ENCODE assay signal across 8 mouse cellular contexts in the genomic region with DNA sequence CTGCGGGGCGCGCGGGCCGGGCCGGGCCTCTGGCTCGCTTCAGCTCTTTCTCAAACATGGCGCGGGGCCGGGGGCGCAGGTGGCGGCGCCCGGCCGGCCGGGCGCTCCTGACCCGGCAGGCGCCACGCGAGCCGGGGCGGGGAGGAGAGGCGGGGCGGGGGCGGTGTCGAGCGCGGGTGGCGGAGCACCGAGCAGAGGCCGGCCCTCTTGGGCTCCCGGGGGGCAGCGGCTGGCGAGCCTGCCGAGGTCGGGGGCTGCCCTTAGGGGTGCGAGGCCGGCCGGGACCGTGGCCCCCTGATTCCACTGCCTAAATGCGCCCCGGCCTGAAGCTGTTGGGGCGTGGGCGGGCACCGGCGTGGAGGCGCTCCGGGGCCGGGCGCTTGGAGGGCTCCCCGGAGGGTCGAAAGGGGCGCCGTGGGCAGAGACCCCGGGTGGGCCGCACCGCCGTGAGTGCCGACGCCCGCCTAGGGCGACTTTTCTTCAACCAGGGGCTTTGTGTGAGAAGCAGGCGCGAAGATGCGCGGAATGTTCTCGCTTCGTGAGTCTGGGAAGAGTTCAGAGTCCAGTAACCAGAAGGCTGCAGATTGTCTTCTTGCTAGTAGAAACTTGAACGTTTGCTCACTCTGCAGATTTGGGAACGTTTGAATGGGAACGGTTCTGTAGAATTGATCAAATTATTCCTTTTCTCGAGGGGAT. TPM values are rescaled to one million over a fixed set of nuclear protein-coding genes. Genes with fewer than 3 reads are reported as not detected.
A peak's percentile ranks its signal among the peaks of the same experiment; 100 is the strongest.
DNase-seq lines count a peak whose midpoint lies in the region; ATAC-seq and TF ChIP-seq lines count a peak whose summit lies in the region.

No protein-coding gene starts in this region.

- peak overlapping the region; percentile 94 for H3K4me3 ChIP-seq in forebrain, embryonic 16.5 days (replicated peaks; ENCODE audit: low read length)
- peak overlapping the region; percentile 84 for H3K4me3 ChIP-seq in hindbrain, postnatal 0 days (ENCODE audit: low read length)
- H3K4me3 ChIP-seq in limb, embryonic 10.5 days, result peak overlapping the region; percentile 95
- H3K4me3 ChIP-seq in stomach, embryonic 14.5 days (ENCODE audit: low read depth, low read length), result peak overlapping the region; percentile 94

- no peaks in the 10 kb centered on the region for H3K36me3 ChIP-seq in forebrain, embryonic 16.5 days (ENCODE audit: control insufficient read depth, insufficient read depth)
- no peaks in the 10 kb centered on the region for H3K36me3 ChIP-seq in hindbrain, postnatal 0 days (ENCODE audit: insufficient read depth, low read length)
- H3K36me3 ChIP-seq in limb, embryonic 10.5 days, result no peaks in the 10 kb centered on the region
- no peaks in the 10 kb centered on the region for H3K36me3 ChIP-seq in stomach, embryonic 14.5 days (ENCODE audit: control insufficient read depth, insufficient read depth, low read length)

- H3K9me3 ChIP-seq in forebrain, embryonic 16.5 days (ENCODE audit: control insufficient read depth, low read length), result no peaks in the 10 kb centered on the region
- H3K9me3 ChIP-seq in hindbrain, postnatal 0 days (ENCODE audit: low read length), result no peaks in the 10 kb centered on the region
- no peaks in the 10 kb centered on the region for H3K9me3 ChIP-seq in limb, embryonic 10.5 days (replicated peaks)
- H3K9me3 ChIP-seq in stomach, embryonic 14.5 days (ENCODE audit: control insufficient read depth, low read depth, low read length), result no peaks in the 10 kb centered on the region

- no peak for TF ChIP-seq CTCF in hindbrain, postnatal 0 days (IDR thresholded peaks at IDR 0.05; ENCODE audit: low read depth)

- H3K27me3 ChIP-seq in forebrain, embryonic 16.5 days (replicated peaks; ENCODE audit: control insufficient read depth, insufficient read depth, low read length), result no peaks in the 10 kb centered on the region
- H3K27me3 ChIP-seq in hindbrain, postnatal 0 days (ENCODE audit: insufficient read depth, low read length), result no peaks in the 10 kb centered on the region
- no peaks in the 10 kb centered on the region for H3K27me3 ChIP-seq in limb, embryonic 10.5 days (ENCODE audit: low read depth, poor library complexity, severe bottlenecking)
- no peaks in the 10 kb centered on the region for H3K27me3 ChIP-seq in stomach, embryonic 14.5 days (ENCODE audit: control insufficient read depth, insufficient read depth, low read length)

- peak overlapping the region; percentile 89 for H3K9ac ChIP-seq in forebrain, embryonic 16.5 days (replicated peaks; ENCODE audit: low read depth, low read length)
- peak overlapping the region; percentile 74 for H3K9ac ChIP-seq in hindbrain, postnatal 0 days (replicated peaks; ENCODE audit: low read length)
- H3K9ac ChIP-seq in stomach, embryonic 14.5 days (replicated peaks; ENCODE audit: low read depth, low read length), result peak overlapping the region; percentile 86

- DNase-seq in left cerebral cortex, adult 18-20 months (ENCODE audit: low spot score in 2 of 2), result peak; percentile 12 to 17
- DNase-seq in left cerebral cortex, adult 11 months (ENCODE audit: low spot score), result no peak
- peak; percentile 10 for DNase-seq in cerebellum, adult 11-12 months
- DNase-seq in hindbrain, postnatal 0 days (ENCODE audit: low spot score), result peak; percentile 79
- no peak for DNase-seq in limb, embryonic 10.5 days (ENCODE audit: low spot score)
- DNase-seq in mesoderm, embryonic 11.5 days (ENCODE audit: low read depth, low spot score), result peak; percentile 66

- WGBS in forebrain, embryonic 16.5 days, result under 1% methylated on average over 50 of the region's 73 CpGs
- 2% methylated on average over 59 of the region's 73 CpGs for WGBS in hindbrain, postnatal 0 days
- under 1% methylated on average over 62 of the region's 73 CpGs for WGBS in limb, embryonic 10.5 days
- 1% methylated on average over 57 of the region's 73 CpGs for WGBS in stomach, embryonic 14.5 days

- H3K4me2 ChIP-seq in forebrain, embryonic 16.5 days (ENCODE audit: low read length), result peak overlapping the region; percentile 99
- peak overlapping the region; percentile 94 for H3K4me2 ChIP-seq in hindbrain, postnatal 0 days (ENCODE audit: low read depth, low read length)
- H3K4me2 ChIP-seq in stomach, embryonic 14.5 days (replicated peaks; ENCODE audit: low read depth, low read length), result peak overlapping the region; percentile 68

- peak overlapping the region; percentile 90 for H3K27ac ChIP-seq in forebrain, embryonic 16.5 days (ENCODE audit: low read length)
- H3K27ac ChIP-seq in hindbrain, postnatal 0 days, result peak overlapping the region; percentile 87
- peak overlapping the region; percentile 99 for H3K27ac ChIP-seq in limb, embryonic 10.5 days
- peak overlapping the region; percentile 91 for H3K27ac ChIP-seq in stomach, embryonic 14.5 days (ENCODE audit: low read length)

- H3K4me1 ChIP-seq in forebrain, embryonic 16.5 days (replicated peaks; ENCODE audit: control insufficient read depth, insufficient read depth, low read length), result peaks cover 15% of the 10 kb centered on the region
- H3K4me1 ChIP-seq in hindbrain, postnatal 0 days (ENCODE audit: insufficient read depth, low read length), result peaks cover 6% of the 10 kb centered on the region; the same call in 1 of the 2 replicates
- peaks cover 23% of the 10 kb centered on the region for H3K4me1 ChIP-seq in limb, embryonic 10.5 days
- H3K4me1 ChIP-seq in stomach, embryonic 14.5 days (ENCODE audit: control insufficient read depth, insufficient read depth, low read length), result peaks cover 15% of the 10 kb centered on the region

- peak; percentile 52 for ATAC-seq in forebrain, embryonic 16.5 days
- ATAC-seq in hindbrain, postnatal 0 days, result peak; percentile 80
- peak; percentile 62 for ATAC-seq in stomach, embryonic 14.5 days (ENCODE audit: insufficient number of reproducible peaks, insufficient read depth, low FRiP score, low read depth)

RNA-seq across cellular contexts. Expression of gene Tgfbr1, which starts 0.5 kb away (rescaled TPM):
- total RNA-seq in left cerebral cortex, adult 18-20 months (2021), result 10 to 100 TPM; 17.5 to 18.1 TPM
- 46.5 and 53.9 TPM in 2 replicates for polyA plus RNA-seq in forebrain, embryonic 16.5 days (2015; fragmentation: Nextera tagmentation; extraction: Ambion mirVana)
- 24.7 and 33.1 TPM in 2 replicates for total RNA-seq in hindbrain, postnatal 0 days (2014; rRNA removed)
- 13.0 and 14.0 TPM in 2 replicates for polyA plus RNA-seq in hindbrain, postnatal 0 days (2015; fragmentation: Nextera tagmentation; extraction: Ambion mirVana)
- polyA plus RNA-seq in limb, embryonic 10.5 days (2016; fragmentation: Nextera tagmentation; extraction: Ambion mirVana), result 77.0 and 93.3 TPM in 2 replicates
- 45.0 and 48.2 TPM in 2 replicates for polyA plus RNA-seq in stomach, embryonic 14.5 days (2014; fragmentation: Nextera tagmentation; extraction: Ambion mirVana)

Comparison
In these comparisons a context has a peak if more than half of its experiments do, and no peak if none do; other contexts are left out.
1. DNase-seq: peak in left cerebral cortex, adult 18-20 months (2 of 2), cerebellum, adult 11-12 months (single experiment), hindbrain, postnatal 0 days (single experiment) and mesoderm, embryonic 11.5 days (single experiment); none in left cerebral cortex, adult 11 months (single experiment) and limb, embryonic 10.5 days (single experiment).
2. Peak in every context shown above with its lines, with median percentiles within 50 percentile points of each other: ATAC-seq, H3K27ac ChIP-seq, H3K4me2 ChIP-seq, H3K4me3 ChIP-seq and H3K9ac ChIP-seq.